Mouse (Mus musculus): ENCODE results near the gene Cfap61.

Gene Cfap61

GRCm38 (mm10) chr2:146147801-146148200, 213.2 kb downstream of the Cfap61 start:
- DNase-seq (ENCODE audit: low spot score in 2 of 2): no peak

GRCm38 (mm10) chr2:146149206-146149974, 214.8 kb downstream of the Cfap61 start:
- DNase-seq (ENCODE audit: low spot score in 2 of 2): no peak

GRCm38 (mm10) chr2:146168017-146168803, 233.6 kb downstream of the Cfap61 start:
- DNase-seq (ENCODE audit: low spot score in 2 of 2): no peak

GRCm38 (mm10) chr2:146169492-146169891, 234.9 kb downstream of the Cfap61 start:
- no peak for DNase-seq (ENCODE audit: low spot score in 2 of 2)

GRCm38 (mm10) chr2:146172106-146172505, 237.5 kb downstream of the Cfap61 start:
- no peak for DNase-seq (ENCODE audit: low spot score in 2 of 2)

GRCm38 (mm10) chr2:146174173-146174572, 239.6 kb downstream of the Cfap61 start:
- DNase-seq (ENCODE audit: low spot score in 2 of 2): no peak

- DNase-seq (ENCODE audit: low spot score in 2 of 2): no peak
Observed at GRCm38 (mm10) chr2:146178718-146179117, 244.1 kb downstream of the Cfap61 start.

- no peak for DNase-seq (ENCODE audit: low spot score in 2 of 2)
Observed at GRCm38 (mm10) chr2:146183830-146184793, 249.5 kb downstream of the Cfap61 start.

- DNase-seq (ENCODE audit: low spot score in 2 of 2): no peak
Observed at GRCm38 (mm10) chr2:146196126-146196525, 261.5 kb downstream of the Cfap61 start.

GRCm38 (mm10) chr2:146197947-146198346, 263.4 kb downstream of the Cfap61 start:
- DNase-seq (ENCODE audit: low spot score in 2 of 2): no peak

- DNase-seq (ENCODE audit: low spot score in 2 of 2): no peak
Observed at GRCm38 (mm10) chr2:146210968-146211367, 276.4 kb downstream of the Cfap61 start.

- peak in 1 of 2 experiments; percentile 14 for DNase-seq (ENCODE audit: low spot score in 2 of 2)
Observed at GRCm38 (mm10) chr2:146214715-146215114, 280.1 kb downstream of the Cfap61 start.

GRCm38 (mm10) chr2:146216111-146217064, 281.8 kb downstream of the Cfap61 start:
- no peak for DNase-seq (ENCODE audit: low spot score in 2 of 2)

GRCm38 (mm10) chr2:146217227-146217980, 282.8 kb downstream of the Cfap61 start:
- no peak for DNase-seq (ENCODE audit: low spot score in 2 of 2)

- DNase-seq (ENCODE audit: low spot score in 2 of 2): no peak
Observed at GRCm38 (mm10) chr2:146218161-146218691, 283.6 kb downstream of the Cfap61 start.

GRCm38 (mm10) chr2:146218881-146219535, 284.4 kb downstream of the Cfap61 start:
- DNase-seq (ENCODE audit: low spot score in 2 of 2): no peak

GRCm38 (mm10) chr2:146219791-146220190, 285.2 kb downstream of the Cfap61 start:
- no peak for DNase-seq (ENCODE audit: low spot score in 2 of 2)

- no peak for DNase-seq (ENCODE audit: low spot score in 2 of 2)
Observed at GRCm38 (mm10) chr2:146220591-146221075, 286.0 kb downstream of the Cfap61 start.
